Mouse (Mus musculus): ENCODE measurements at regions not wholly inside any gene's neighbourhood (a gene's known extent, or its start where the extent isn't known, plus 50 kb on each side); places are given as distances from the start of the nearest gene placed in this dataset.

- TF ChIP-seq POLR2A (IDR thresholded peaks at IDR 0.05; ENCODE audit: insufficient read length, low read depth), result no peak
- TF ChIP-seq E2F4 (IDR thresholded peaks at IDR 0.05; ENCODE audit: insufficient read depth), result no peak
- TF ChIP-seq CEBPB (IDR thresholded peaks at IDR 0.05; ENCODE audit: insufficient read depth, poor library complexity, severe bottlenecking), result peak; percentile 49; the same call in 1 of the 2 replicates
- no peak for TF ChIP-seq TCF12 (IDR thresholded peaks at IDR 0.05; ENCODE audit: insufficient read depth, poor library complexity, severe bottlenecking)
- no peak for TF ChIP-seq MAX (IDR thresholded peaks at IDR 0.05; ENCODE audit: low read depth)
- no peak for TF ChIP-seq MYOG (IDR thresholded peaks at IDR 0.05; ENCODE audit: control insufficient read depth in 1 of 3, insufficient read depth in 1 of 3, insufficient read length in 2 of 3, low read depth in 2 of 3)
- no peak for TF ChIP-seq MYOD1 (IDR thresholded peaks at IDR 0.05; ENCODE audit: control insufficient read depth in 1 of 3, insufficient read length in 2 of 3, low read depth in 2 of 3)
- no peak for TF ChIP-seq TCF3 (IDR thresholded peaks at IDR 0.05; ENCODE audit: insufficient read length, low read depth)
- TF ChIP-seq REST (IDR thresholded peaks at IDR 0.05; ENCODE audit: insufficient read depth, insufficient read length), result no peak
- no peak for TF ChIP-seq SRF (IDR thresholded peaks at IDR 0.05; ENCODE audit: control insufficient read depth, insufficient read length, low read depth)
Measured at GRCm38 (mm10) chr16:79878063-79878462, 787.2 kb upstream of the Tmprss15 start.
